Mouse (Mus musculus): ENCODE data around the gene Cyfip2. TPM values are rescaled to one million over a fixed set of nuclear protein-coding genes. Genes with fewer than 3 reads are reported as not detected.

The Cyfip2 gene
- total and polyA plus RNA-seq, 2 experiments from 2014 or later = 79.1 to 162 TPM

- no peaks in the 10 kb centered on the region for H3K27me3 ChIP-seq (ENCODE audit: insufficient read depth, low read length)
- H3K36me3 ChIP-seq (ENCODE audit: insufficient read depth, low read length) = peaks cover 22% of the 10 kb centered on the region
- no peak overlapping the region for H3K9ac ChIP-seq (replicated peaks; ENCODE audit: low read length)
- DNase-seq (ENCODE audit: low spot score) (no peak), ATAC-seq (no peak)
- no peaks in the 10 kb centered on the region for H3K9me3 ChIP-seq (ENCODE audit: low read length)
- no peak overlapping the region for H3K4me2 ChIP-seq (ENCODE audit: low read depth, low read length)
- no peak overlapping the region for H3K4me3 ChIP-seq (ENCODE audit: low read length)
- no peak for TF ChIP-seq CTCF (IDR thresholded peaks at IDR 0.05; ENCODE audit: low read depth)
- no peaks in the 10 kb centered on the region for H3K4me1 ChIP-seq (ENCODE audit: insufficient read depth, low read length)
- H3K27ac ChIP-seq = no peak overlapping the region
- 40% methylated on average over 2 of the region's 2 CpGs for WGBS
These were observed 102.8 kb downstream of the Cyfip2 start for GRCm38 (mm10) chr11:46209884-46210283.

DNA sequence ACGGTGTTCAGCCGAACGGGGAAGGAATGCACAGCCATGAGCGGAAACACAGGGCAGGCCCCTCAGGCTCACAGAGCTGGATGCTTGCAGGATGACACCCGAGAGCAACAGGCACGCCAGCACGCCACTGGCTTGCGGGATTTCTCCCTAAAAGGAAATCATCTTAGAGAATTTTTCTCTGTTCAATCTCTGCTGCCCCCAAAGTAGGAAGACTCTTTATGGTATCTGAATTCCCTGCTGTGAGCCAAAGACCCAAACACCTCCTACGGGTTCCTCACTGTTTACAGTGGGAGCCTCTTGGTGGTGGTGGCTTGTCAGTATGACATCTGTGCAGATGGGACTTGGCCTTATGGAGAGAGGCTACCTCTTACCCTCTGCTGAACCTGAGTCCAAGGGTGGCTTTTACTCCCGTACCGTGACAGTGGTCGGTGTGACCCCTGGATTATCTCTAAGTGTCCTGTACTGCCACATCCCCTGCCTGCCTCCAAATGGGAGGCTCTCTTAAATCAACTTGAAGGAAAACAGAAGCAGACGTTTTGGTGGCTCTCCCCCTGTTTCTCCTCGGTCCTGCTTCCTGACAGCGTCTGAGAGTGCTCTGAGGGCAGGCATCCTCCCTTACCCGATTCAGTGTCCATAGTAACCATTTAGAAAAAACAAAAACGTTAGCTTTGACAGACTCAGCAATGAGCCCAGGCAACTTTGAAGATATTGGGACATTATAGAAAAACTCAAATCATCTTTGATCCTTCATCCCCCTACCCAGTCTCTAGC lies 106.8 kb downstream of the Cyfip2 start:
- no peak for DNase-seq (ENCODE audit: low spot score)
- H3K27me3 ChIP-seq (ENCODE audit: insufficient read depth, low read length) = no peaks in the 10 kb centered on the region
- no peak for ATAC-seq
- no peak overlapping the region for H3K9ac ChIP-seq (replicated peaks; ENCODE audit: low read length)
- peaks cover 34% of the 10 kb centered on the region for H3K36me3 ChIP-seq (ENCODE audit: insufficient read depth, low read length)
- H3K27ac ChIP-seq = no peak overlapping the region
- WGBS = 65% methylated on average over 17 of the region's 17 CpGs
- no peak overlapping the region for H3K4me3 ChIP-seq (ENCODE audit: low read length)
- no peaks in the 10 kb centered on the region for H3K9me3 ChIP-seq (ENCODE audit: low read length)
- H3K4me1 ChIP-seq (ENCODE audit: insufficient read depth, low read length) = no peaks in the 10 kb centered on the region
- no peak for TF ChIP-seq CTCF (IDR thresholded peaks at IDR 0.05; ENCODE audit: low read depth)
- no peak overlapping the region for H3K4me2 ChIP-seq (ENCODE audit: low read depth, low read length)

DNA sequence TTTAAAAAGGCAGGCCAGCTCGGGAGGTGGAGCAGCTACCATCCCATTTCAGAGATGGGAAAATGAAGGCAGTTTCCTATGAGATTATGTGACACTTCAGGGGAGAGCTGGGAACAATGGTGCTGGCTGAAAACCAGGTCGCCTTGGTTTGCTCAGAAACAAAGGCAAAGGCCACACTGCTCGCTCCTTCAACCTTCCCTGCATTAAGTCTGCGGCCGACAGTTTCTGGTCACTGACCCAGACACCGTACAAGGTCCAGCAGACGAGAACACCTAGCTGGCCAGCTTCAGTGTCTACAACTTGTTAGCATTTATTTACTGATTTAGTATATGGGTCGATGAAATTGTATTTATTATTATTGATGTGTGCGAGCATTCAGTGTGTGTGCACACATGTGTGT lies 107.8 kb downstream of the Cyfip2 start:
- DNase-seq (ENCODE audit: low spot score) (no peak), ATAC-seq (no peak)
- no peaks in the 10 kb centered on the region for H3K27me3 ChIP-seq (ENCODE audit: insufficient read depth, low read length)
- no peak overlapping the region for H3K4me2 ChIP-seq (ENCODE audit: low read depth, low read length)
- no peak for TF ChIP-seq CTCF (IDR thresholded peaks at IDR 0.05; ENCODE audit: low read depth)
- peaks cover 36% of the 10 kb centered on the region for H3K36me3 ChIP-seq (ENCODE audit: insufficient read depth, low read length)
- H3K4me1 ChIP-seq (ENCODE audit: insufficient read depth, low read length) = no peaks in the 10 kb centered on the region
- no peaks in the 10 kb centered on the region for H3K9me3 ChIP-seq (ENCODE audit: low read length)
- WGBS = 82% methylated on average over 9 of the region's 9 CpGs
- H3K27ac ChIP-seq = no peak overlapping the region
- no peak overlapping the region for H3K4me3 ChIP-seq (ENCODE audit: low read length)
- H3K9ac ChIP-seq (replicated peaks; ENCODE audit: low read length) = no peak overlapping the region

DNA sequence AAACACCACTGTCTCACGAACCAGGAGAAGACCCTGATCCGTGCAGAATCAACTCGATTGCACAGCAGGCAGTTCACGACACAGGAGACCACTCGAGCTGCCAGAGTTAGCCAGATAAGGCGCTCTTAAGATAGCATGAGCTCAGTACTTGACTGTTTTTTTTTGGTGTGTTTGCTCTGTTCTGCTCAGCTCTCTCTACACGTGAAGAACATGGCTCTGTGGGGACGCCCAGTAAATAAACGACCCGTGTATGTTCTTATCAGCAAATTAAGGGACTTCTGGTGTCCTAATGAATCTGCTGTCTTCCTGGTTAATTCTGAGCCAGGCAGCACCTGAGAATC lies 110.1 kb downstream of the Cyfip2 start:
- DNase-seq (ENCODE audit: low spot score) (no peak), ATAC-seq (no peak)
- Histone ChIP-seq H3K27ac (no peak overlapping the region), H3K27me3 (ENCODE audit: insufficient read depth, low read length) (no peaks in the 10 kb centered on the region), H3K9ac (replicated peaks; ENCODE audit: low read length) (no peak overlapping the region), H3K4me3 (ENCODE audit: low read length) (no peak overlapping the region), H3K36me3 (ENCODE audit: insufficient read depth, low read length) (peaks cover 48% of the 10 kb centered on the region), H3K4me1 (ENCODE audit: insufficient read depth, low read length) (no peaks in the 10 kb centered on the region), H3K9me3 (ENCODE audit: low read length) (no peaks in the 10 kb centered on the region), H3K4me2 (ENCODE audit: low read depth, low read length) (no peak overlapping the region)
- 69% methylated on average over 10 of the region's 10 CpGs for WGBS
- no peak for TF ChIP-seq CTCF (IDR thresholded peaks at IDR 0.05; ENCODE audit: low read depth)

GRCm38 (mm10) chr11:46201636-46202546 lies 110.8 kb downstream of the Cyfip2 start:
- DNase-seq (ENCODE audit: low spot score) (no peak), ATAC-seq (no peak)
- Histone ChIP-seq H3K36me3 (ENCODE audit: insufficient read depth, low read length) (peaks cover 43% of the 10 kb centered on the region), H3K4me2 (ENCODE audit: low read depth, low read length) (no peak overlapping the region), H3K27me3 (ENCODE audit: insufficient read depth, low read length) (no peaks in the 10 kb centered on the region), H3K9ac (replicated peaks; ENCODE audit: low read length) (no peak overlapping the region), H3K27ac (no peak overlapping the region), H3K9me3 (ENCODE audit: low read length) (no peaks in the 10 kb centered on the region), H3K4me3 (ENCODE audit: low read length) (no peak overlapping the region), H3K4me1 (ENCODE audit: insufficient read depth, low read length) (no peaks in the 10 kb centered on the region)
- no peak for TF ChIP-seq CTCF (IDR thresholded peaks at IDR 0.05; ENCODE audit: low read depth)
- WGBS = 70% methylated on average over 20 of the region's 20 CpGs

DNA sequence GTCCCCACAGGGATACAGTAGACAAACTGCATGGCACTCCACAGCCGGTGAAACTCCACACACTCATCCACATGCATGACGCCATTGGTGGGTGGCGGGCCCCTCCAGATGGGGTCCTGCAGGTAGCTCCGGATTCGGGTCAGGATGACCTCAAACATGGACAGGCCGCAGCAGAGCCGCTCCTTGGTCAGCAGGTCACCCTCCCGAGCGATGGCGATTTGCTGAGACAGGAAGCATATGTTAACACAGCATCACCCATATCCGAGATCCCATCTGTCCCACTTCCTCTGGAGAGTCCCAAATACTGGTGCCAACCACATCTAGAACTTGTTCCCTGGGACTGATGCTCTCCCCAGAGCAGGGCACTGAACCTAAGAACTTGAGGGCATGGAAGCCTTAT lies 112.0 kb downstream of the Cyfip2 start:
- Histone ChIP-seq H3K4me1 (ENCODE audit: insufficient read depth, low read length) (no peaks in the 10 kb centered on the region), H3K9ac (replicated peaks; ENCODE audit: low read length) (no peak overlapping the region), H3K4me3 (ENCODE audit: low read length) (no peak overlapping the region), H3K36me3 (ENCODE audit: insufficient read depth, low read length) (peaks cover 47% of the 10 kb centered on the region), H3K9me3 (ENCODE audit: low read length) (no peaks in the 10 kb centered on the region), H3K4me2 (ENCODE audit: low read depth, low read length) (no peak overlapping the region), H3K27me3 (ENCODE audit: insufficient read depth, low read length) (no peaks in the 10 kb centered on the region), H3K27ac (no peak overlapping the region)
- ATAC-seq = no peak
- no peak for TF ChIP-seq CTCF (IDR thresholded peaks at IDR 0.05; ENCODE audit: low read depth)
- DNase-seq (ENCODE audit: low spot score) = no peak
- WGBS = 82% methylated on average over 11 of the region's 11 CpGs

Measured in hindbrain, postnatal 0 days (tissue).